Mouse (Mus musculus): ENCODE data around the gene Iqschfp. TPM values are rescaled to one million over a fixed set of nuclear protein-coding genes. Genes with fewer than 3 reads are reported as not detected.

The Iqschfp gene
- total RNA-seq, 2 experiments from 2014 or later: not detected

DNA sequence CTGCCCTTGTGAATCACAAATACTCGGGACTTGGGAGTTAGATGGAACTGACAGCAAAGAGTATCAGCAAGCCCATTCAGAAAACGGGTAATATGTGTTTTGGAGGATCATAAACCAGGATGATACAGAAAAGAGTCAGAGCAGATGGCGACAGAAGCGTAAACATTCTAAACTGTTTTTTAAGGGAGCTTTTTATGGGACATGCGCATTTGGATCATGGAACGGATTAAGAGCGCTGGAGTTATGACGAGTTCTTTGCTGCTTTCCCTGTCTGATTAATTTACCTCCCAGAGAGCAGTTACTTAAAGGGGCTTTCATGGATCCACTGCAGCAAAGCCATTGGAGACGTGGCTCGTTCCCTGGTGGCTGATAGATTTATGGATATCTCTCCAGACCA lies 391.6 kb downstream of the Iqschfp start:
- no peak for ATAC-seq (replicated peaks; ENCODE audit: low FRiP score, poor library complexity, severe bottlenecking)

DNA sequence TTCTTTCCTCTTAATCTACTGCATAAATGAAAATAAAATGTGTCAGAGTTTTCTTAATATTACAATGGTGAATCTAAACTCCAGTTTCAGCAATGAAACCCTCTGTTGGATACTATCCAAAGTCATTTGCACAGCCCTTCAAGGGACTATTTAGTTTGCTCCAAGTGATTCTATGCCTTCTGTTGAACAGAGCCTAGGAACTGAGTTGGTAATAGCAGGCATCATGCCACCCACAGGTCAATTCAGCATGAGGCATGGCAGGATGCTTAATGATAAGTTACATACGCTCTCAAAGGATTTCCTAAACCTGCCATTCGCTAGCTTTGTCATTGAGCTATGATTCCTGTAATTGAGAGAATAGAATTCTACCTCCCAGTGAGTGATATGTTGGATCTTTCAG lies 392.5 kb downstream of the Iqschfp start:
- no peak for ATAC-seq (replicated peaks; ENCODE audit: low FRiP score, poor library complexity, severe bottlenecking)

DNA sequence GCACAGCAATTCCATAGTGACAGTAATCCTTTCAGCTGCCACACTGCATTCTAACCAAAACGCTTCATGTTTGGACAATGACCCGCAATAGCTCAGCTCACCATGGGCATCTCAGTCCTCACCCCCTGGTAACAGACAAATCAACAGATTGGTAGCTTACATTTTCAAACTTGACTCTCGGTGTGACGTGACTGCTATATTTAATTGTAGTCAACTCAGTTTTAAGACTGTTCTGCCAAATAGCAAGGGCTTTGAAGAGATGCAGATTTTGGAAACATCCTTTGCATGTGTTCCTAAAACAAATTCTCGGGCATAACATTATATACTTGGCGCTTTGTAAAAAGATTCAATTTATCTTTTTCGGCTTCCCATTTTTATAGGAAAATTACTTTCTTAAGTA lies 404.7 kb downstream of the Iqschfp start:
- ATAC-seq (replicated peaks; ENCODE audit: low FRiP score, poor library complexity, severe bottlenecking): no peak

DNA sequence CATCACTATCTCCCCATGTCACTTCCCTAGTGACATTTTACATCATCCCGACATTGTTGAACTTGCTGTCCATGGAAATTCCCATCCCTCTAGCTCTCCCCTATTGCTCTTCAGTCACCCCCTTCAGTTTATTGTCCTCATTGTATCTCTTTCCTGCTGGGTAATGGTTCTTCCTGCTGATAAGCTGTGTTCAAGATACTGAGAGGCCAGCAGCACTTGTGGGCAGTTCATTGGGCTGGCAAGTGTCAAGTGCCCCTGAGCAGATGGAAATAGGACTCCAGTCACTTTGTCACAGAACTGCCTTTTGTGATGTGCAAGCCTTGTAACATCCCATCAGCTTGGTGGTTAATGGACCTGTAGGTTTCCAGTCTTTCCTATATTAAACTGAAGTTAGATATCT lies 413.6 kb downstream of the Iqschfp start:
- no peak for ATAC-seq (replicated peaks; ENCODE audit: low FRiP score, poor library complexity, severe bottlenecking)

DNA sequence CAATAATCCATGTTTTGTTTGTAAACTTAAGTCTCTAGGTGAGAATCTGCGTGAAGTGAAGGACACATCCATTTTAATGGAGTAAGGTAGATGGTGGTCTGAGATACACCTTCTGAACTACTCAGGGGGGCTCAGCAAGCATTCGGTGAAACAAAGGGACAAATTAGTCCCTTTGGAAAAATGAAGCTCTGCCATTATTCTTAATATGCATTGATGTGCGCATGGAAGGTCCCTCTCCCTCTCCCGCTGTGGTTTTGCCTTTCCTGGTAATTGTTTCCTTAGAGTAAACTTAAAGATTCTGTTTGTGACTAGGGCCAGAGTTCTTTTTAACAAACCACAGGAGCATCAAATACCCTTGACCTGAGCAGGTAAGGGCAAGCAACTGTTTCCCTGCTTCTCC lies 414.7 kb downstream of the Iqschfp start:
- ATAC-seq (replicated peaks; ENCODE audit: low FRiP score, poor library complexity, severe bottlenecking): no peak

DNA sequence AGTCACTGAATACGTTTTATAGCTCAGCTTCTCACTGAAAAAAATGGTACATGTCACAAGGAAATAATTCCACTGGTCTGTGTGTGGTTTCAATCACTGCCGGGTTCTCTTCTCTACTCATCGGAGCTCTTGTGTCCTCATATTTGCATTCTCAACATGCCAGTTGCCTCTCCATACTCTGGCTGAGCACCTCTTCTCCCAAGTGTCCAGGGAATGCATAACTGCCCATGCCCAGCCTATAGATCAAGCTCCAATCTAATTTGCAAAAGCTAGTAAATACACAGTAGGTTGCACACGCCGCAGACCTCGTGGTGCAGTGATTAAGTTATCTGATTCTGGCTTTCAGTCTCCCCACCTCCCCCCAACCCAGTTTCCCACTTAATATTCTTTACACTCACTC lies 433.5 kb downstream of the Iqschfp start:
- no peak for ATAC-seq (replicated peaks; ENCODE audit: low FRiP score, poor library complexity, severe bottlenecking)

DNA sequence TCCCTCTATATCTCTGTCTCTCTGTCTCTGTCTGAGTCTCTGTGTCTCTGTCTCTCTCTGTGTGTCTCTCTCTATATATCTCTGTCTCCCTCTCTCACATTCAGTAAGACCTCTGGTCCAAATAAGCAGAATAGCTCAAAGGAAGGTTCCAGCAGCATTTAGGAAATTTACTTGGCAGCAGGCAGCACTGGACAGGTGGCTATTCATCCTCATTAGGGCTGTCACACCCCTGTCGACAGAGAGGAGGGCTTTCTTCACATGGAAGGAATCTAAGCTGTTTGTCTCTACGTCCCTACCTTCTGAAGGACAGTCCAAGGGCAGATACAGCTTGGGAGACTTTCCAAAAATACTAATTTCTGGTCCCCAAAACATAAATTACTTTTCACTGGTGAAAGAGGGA lies 440.5 kb downstream of the Iqschfp start:
- no peak for ATAC-seq (replicated peaks; ENCODE audit: low FRiP score, poor library complexity, severe bottlenecking)

DNA sequence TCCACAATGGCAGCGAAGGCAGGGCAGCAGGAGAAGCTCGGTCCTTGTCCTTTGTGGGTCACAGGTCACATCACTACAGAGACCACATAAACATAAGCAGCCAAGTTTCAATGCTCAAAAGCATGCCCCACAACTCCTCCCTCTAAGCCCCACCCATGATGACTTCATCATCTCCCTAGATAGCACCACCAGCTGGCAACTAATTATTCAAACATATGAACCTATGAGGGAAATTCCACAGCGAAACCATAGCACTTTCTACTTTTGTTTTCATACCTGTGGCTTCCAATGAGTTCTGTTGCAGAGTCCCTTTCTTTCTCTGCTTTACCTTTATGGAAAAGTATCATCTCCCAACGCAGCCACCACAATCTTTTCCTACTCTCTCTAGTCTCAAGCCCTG lies 443.5 kb downstream of the Iqschfp start:
- no peak for ATAC-seq (replicated peaks; ENCODE audit: low FRiP score, poor library complexity, severe bottlenecking)

DNA sequence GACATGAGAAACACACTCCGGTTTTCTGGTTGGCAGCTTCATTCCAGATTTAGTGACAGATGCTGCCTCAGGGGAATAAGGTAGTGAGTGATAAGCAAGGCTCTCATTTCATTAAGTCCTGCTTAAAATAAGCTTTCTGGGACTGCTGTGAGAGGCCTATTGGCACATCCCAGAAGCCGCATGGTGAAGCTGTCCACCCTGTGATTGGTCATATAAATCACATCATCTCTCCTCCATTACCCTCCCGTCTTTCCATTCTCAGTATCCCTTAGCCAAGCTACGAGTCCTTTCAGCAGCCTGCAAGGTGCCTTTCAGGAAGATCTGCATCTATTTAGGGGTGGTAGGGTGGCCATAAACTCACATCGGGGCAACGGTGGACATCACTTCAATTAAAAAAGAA lies 458.6 kb downstream of the Iqschfp start:
- ATAC-seq (replicated peaks; ENCODE audit: low FRiP score, poor library complexity, severe bottlenecking): no peak

DNA sequence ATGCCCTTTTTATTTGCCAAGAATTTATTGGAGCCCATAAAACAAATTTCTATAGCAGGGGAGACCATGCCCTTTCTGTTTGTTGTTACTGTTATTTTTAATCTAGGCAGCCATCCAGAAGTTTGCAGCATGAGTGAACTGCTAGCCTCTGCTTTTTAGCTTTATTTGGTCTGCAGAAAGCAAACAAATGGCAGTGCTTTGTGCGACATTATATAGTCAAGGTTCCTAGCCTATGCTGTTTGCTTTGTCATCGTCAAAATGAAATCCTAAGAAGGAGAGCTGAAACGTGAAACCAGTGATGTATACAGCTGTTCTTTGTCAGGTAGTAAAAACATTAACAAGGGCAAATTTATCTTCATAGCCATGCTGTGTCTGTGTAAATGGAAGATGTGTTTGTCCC lies 459.4 kb downstream of the Iqschfp start:
- no peak for ATAC-seq (replicated peaks; ENCODE audit: low FRiP score, poor library complexity, severe bottlenecking)

DNA sequence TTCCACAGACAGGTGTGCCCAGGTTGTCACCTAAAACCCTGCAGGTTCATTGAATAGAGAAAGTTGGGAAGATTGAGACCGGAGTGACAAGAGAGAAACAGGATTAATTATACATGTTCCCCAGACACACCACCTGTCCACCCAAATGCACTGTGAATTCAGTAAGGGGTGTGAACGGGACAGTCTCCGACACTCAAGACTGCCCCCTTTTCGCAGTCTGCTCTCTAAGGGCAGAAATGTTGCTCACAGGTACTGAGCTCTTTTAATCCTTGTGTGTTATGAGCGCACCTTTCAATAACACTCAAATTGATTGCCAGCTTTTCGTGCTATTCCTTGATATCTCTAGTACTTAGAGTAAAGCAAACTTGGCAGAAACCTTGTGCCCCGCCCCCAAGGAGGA lies 460.9 kb downstream of the Iqschfp start:
- no peak for ATAC-seq (replicated peaks; ENCODE audit: low FRiP score, poor library complexity, severe bottlenecking)

DNA sequence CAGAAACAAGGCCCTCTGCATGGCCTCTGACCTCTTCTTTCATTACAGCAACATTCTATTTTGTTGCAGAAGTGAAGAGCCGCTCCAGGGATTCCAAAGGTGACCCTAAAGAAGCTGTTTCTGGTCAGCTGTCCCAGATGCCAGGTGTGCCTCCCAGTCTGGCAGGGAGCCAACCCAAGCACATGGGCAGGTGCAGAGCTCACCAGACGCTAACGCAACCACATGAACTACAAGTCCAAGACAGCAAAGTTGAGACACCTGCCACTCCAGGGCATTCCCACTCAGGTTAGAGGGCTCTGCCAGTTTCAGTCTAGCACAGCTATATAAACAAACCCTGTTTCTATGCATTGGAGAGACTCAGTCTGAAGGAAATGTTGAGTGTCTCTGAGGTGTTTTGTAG lies 461.5 kb downstream of the Iqschfp start:
- no peak for ATAC-seq (replicated peaks; ENCODE audit: low FRiP score, poor library complexity, severe bottlenecking)

DNA sequence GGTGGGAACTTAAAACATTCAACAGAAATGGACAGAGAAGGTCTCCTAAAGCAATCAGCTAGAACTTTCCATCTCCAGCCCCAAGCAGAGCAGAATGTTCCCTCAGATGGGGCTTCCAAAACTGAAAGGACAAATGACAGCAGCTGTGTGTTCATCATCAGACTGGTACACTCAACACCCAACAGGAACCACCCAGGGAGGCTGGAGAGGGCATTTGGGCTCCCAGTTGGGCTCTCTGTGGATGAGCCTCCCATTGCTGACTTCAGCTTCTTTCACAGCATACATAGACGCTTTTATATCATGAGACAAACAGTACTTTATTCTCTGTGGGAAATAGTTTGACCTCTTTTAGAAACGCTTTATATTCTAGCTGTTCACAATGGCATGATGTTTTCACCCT lies 464.5 kb downstream of the Iqschfp start:
- ATAC-seq (replicated peaks; ENCODE audit: low FRiP score, poor library complexity, severe bottlenecking): no peak

DNA sequence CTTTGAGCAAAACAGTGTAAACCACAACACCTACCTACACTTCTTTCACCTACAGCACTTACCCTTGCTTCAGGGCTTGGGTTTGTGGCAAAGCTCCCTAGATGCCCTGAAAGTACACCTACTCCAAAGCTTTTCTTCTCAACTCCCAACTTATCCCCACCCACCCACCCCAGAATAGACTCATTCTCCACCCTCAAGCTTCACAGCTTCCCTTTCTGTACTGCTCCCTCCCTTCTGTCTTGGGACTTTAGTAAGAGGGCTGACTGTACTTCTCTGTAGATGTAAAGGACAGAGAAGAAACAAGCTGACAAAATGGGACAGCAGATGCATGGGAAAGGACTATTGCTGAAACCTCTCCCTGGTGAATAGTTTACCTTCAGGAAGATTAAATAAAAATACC lies 476.0 kb downstream of the Iqschfp start:
- no peak for ATAC-seq (replicated peaks; ENCODE audit: low FRiP score, poor library complexity, severe bottlenecking)

DNA sequence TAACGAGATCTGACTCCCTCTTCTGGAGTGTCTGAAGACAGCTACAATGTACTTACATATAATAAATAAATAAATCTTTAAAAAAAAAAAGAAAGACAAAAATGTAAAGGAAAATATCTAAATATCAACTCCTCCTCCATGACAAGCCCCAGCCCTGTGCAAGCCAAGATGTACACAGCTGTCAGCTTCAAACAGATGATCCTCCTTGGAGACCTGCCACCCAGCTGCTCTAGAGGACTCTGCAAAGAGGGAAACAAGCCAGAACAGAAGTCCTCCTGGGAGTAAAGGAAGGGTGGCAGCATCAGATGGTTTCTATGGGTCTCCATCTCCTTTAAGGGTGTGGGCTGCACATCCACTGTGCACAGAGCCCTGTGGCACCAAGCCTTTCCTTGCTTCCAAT lies 480.9 kb downstream of the Iqschfp start:
- ATAC-seq (replicated peaks; ENCODE audit: low FRiP score, poor library complexity, severe bottlenecking): no peak

DNA sequence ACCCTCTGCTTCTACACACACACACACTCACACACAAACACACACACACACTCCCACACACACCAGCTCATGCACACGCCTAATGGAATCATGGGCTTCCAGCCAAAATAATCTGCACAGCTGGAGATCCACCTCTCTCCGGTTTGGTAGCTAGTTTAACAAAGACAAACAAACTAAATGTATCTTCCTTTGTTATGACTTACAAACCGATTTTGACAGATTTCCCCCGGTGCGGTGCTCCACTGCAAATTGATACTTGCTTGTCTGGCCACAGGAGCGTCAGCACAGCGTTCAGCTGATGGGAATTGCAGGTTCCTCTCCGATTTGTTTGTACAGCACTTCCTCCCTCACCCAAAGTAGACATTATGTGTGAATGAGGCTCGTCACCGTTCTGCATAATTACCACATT lies 483.1 kb downstream of the Iqschfp start:
- no peak for ATAC-seq (replicated peaks; ENCODE audit: low FRiP score, poor library complexity, severe bottlenecking)

DNA sequence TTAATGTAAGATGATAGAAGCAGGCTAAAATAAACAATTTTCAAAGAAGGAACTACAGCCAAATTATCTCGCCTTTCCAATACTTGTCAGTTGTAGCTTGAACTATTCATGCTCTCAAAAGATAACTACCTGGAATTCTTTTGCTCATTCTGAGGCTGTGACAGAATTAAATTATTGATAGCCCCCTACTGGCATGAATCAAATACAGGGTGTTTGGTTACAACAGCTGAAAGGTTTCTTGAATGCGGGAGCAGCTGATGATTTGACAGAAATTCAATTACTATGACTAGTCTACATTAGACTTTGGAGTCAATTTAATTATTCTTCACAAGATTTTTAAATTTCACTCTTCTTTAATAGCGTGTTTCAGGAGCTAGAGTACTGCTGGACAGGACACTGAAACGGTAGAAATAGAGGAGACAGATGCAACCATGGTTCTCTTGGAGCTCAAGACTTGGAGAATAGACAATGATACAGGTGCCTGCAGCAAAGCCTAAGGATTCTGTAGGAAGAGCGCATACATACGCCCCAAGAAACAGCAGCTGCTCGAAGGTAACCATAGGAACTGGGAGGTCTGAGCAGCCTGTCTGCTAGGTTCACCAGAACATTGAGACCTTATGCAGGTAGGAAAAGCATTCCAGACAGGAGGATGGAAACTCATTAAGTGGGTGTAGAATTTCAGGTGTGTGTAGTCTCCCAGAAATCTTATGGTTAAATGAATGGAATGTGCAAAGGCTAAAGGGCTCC lies 485.6 kb downstream of the Iqschfp start:
- no peak for ATAC-seq (replicated peaks; ENCODE audit: low FRiP score, poor library complexity, severe bottlenecking)

DNA sequence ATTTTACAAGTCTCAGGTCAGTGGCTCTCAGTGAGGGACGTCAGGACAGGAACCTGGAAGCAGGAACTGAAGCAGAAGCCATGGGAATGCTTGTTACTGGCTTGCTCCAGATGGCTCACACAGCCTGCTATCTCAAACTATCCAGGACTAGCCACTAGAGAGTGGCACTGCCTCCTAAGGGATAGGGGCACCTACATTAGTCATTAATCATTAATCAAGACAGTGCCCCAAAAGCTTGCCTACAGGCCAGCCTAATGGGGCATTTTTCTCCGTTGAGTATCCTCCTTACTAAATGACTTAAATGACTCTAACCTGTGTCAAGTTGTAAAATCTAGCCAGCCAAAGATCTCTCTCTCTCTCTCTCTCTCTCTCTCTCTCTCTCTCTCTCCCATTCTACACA lies 486.8 kb downstream of the Iqschfp start:
- no peak for ATAC-seq (replicated peaks; ENCODE audit: low FRiP score, poor library complexity, severe bottlenecking)

DNA sequence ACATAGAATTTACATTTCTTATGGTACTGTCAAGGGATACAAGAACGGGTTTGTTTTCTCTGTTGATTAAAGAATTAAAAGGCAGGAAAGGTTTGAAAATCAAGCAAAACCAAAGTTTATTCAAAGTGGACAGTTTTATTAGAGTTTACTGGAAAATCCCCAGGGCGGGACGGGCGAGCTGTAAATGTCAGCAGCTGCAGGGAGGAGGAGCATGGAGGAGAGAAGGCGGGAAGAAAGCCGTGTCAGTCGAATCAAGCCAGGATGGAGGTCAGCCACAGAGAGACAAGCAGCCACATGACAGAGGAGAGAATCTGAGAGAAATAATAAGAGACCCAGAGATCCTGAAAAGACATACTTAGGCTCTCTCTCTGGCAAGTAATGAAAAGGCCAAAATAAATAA lies 487.2 kb downstream of the Iqschfp start:
- ATAC-seq (replicated peaks; ENCODE audit: low FRiP score, poor library complexity, severe bottlenecking): no peak

DNA sequence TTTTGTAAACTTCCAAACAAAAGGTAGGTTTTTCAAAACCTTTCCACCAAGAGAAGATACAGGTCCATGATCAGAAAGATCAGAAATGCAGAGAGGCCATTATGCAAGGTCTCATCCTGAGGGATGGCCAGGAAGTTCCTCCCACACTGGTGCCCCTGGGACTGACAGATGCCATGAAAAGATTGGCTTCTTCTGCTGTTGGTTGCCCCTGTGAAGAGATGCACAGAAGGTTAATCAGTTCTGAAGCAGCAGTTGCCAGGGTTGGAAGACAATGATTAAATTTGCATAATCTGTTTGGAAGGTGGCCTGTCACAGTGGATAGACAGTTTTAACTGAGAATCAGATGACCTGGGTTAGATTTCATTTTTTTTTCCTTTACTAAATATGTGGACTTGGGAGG lies 491.6 kb downstream of the Iqschfp start:
- ATAC-seq (replicated peaks; ENCODE audit: low FRiP score, poor library complexity, severe bottlenecking): no peak

DNA sequence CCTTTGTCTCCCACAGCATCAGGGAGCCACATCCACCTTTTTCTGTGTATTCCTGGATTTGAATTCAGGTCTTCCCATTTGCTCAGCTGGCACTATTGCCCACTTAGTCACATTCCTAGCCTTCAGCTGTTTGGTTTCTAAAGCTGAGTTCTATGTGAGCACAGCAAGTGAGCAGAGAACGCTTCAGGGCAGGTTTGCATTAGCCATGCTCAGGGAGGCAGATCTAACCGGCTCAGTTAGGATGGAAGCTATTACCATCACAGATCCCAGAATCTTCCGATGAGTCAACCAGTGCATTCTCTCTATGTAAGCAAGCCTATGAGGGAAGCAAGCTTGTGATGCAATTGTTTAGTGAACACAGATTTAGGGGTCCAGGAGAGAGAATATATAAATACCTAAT lies 493.5 kb downstream of the Iqschfp start:
- ATAC-seq (replicated peaks; ENCODE audit: low FRiP score, poor library complexity, severe bottlenecking): no peak

DNA sequence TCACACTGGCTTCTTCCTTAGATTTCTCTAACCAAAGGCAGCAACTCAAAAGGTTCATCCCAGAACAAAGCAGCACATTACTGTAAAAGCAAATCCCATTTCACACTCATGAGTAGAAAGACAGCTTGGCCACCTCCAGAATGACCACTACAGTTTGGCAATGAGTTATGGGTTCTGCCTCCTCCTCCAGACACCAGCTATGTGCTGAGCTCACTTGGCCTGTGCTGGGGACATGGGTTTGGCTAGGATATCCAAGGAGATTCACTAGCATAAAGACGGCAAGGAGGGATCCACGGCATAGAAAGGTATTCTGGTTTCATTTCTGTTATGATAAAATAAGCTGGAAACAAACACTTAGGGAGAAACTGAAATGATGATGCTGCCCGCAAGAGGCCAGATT lies 496.0 kb downstream of the Iqschfp start:
- ATAC-seq (replicated peaks; ENCODE audit: low FRiP score, poor library complexity, severe bottlenecking): no peak

Measured in erythroid progenitor cell, adult 5-6 weeks (primary cell).